Mouse (Mus musculus): ENCODE measurements around the gene Adgrl1. TPM values are rescaled to one million over a fixed set of nuclear protein-coding genes. Genes with fewer than 3 reads are reported as not detected.
"Not testable (repeated sequence)": the region's sequence is repeated elsewhere in the genome, so short reads cannot be mapped to it uniquely, and the experiment has no call there.

Gene Adgrl1
- polyA plus RNA-seq, 1 experiment from 2014 or later = 19.7 TPM

- Histone ChIP-seq H3K9me3 (no peaks in the 10 kb centered on the region), H3K4me2 (no peak overlapping the region), H3K4me3 (no peak overlapping the region), H3K27ac (peak overlapping the region; percentile 33; the same call in 1 of the 2 replicates), H3K4me1 (peaks cover 37% of the 10 kb centered on the region), H3K9ac (no peak overlapping the region), H3K27me3 (no peaks in the 10 kb centered on the region), H3K36me3 (peaks cover 24% of the 10 kb centered on the region)
- WGBS = 63% methylated on average over 9 of the region's 9 CpGs
- no peak for ATAC-seq (ENCODE audit: borderline replicate concordance, extremely low read depth, low FRiP score, low TSS enrichment)
Measured at GRCm38 (mm10) chr8:83978200-83978599, 78.3 kb downstream of the Adgrl1 start.

DNA sequence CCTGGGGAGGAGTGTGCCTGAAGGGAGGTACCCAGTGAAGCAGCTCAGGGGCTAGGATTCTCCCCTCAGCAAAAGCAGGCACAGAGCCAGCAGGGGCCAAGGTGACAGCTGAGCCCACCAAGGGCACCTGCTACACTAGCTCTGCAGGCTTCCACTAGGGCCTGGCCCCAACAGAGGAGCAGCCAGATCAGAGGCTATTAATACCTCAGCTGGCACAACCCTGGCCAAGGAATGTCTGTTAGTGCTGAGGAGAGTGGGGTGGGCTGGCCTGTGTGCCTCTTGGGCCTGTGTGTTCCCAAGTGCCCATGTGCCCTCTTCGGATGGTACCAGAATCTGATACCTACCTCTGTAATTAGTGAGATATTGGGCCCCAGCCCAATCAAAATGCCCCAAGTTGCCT lies 80.3 kb downstream of the Adgrl1 start:
- H3K4me1 ChIP-seq = peaks cover 21% of the 10 kb centered on the region
- H3K27ac ChIP-seq = no peak overlapping the region
- H3K36me3 ChIP-seq = peaks cover 39% of the 10 kb centered on the region
- 82% methylated on average over 1 of the region's 1 CpGs for WGBS
- ATAC-seq (ENCODE audit: borderline replicate concordance, extremely low read depth, low FRiP score, low TSS enrichment) = 0 out of 2 replicates have a peak, but pooled peaks have one; percentile 13
- H3K27me3 ChIP-seq = no peaks in the 10 kb centered on the region
- H3K9me3 ChIP-seq = no peaks in the 10 kb centered on the region
- no peak overlapping the region for H3K4me2 ChIP-seq
- H3K4me3 ChIP-seq = no peak overlapping the region
- no peak overlapping the region for H3K9ac ChIP-seq

- Histone ChIP-seq H3K9ac (no peak overlapping the region), H3K4me2 (no peak overlapping the region), H3K27me3 (no peaks in the 10 kb centered on the region), H3K4me3 (no peak overlapping the region), H3K9me3 (no peaks in the 10 kb centered on the region), H3K36me3 (peaks cover 43% of the 10 kb centered on the region), H3K27ac (no peak overlapping the region), H3K4me1 (peaks cover 21% of the 10 kb centered on the region)
- no peak for ATAC-seq (ENCODE audit: borderline replicate concordance, extremely low read depth, low FRiP score, low TSS enrichment)
- 76% methylated on average over 8 of the region's 8 CpGs for WGBS
Measured at GRCm38 (mm10) chr8:83980845-83981244, 80.9 kb downstream of the Adgrl1 start.

DNA sequence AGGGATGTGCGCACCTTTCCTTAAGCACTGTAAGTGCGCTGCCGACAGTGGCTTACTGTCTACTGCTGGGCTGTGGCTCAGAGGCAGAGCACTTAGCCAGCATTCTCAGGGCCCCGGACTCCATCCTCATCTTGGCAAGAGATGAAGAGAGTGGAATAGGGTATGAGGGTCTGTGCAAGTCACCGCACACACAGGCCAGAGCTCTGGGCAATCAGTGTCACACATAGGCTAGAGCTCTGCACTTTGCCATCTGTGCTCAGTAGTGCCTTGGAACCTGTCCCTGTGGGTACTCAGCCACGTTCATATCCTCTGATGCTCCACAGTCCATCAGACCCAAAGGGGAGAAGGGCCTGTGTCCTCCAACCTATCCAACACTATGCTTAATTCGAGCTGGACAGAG lies 81.6 kb downstream of the Adgrl1 start:
- no peaks in the 10 kb centered on the region for H3K9me3 ChIP-seq
- WGBS = 89% methylated on average over 7 of the region's 7 CpGs
- peaks cover 18% of the 10 kb centered on the region for H3K4me1 ChIP-seq
- no peaks in the 10 kb centered on the region for H3K27me3 ChIP-seq
- H3K4me3 ChIP-seq = no peak overlapping the region
- ATAC-seq (ENCODE audit: borderline replicate concordance, extremely low read depth, low FRiP score, low TSS enrichment) = no peak
- peaks cover 50% of the 10 kb centered on the region for H3K36me3 ChIP-seq
- no peak overlapping the region for H3K4me2 ChIP-seq
- no peak overlapping the region for H3K9ac ChIP-seq
- H3K27ac ChIP-seq = no peak overlapping the region

DNA sequence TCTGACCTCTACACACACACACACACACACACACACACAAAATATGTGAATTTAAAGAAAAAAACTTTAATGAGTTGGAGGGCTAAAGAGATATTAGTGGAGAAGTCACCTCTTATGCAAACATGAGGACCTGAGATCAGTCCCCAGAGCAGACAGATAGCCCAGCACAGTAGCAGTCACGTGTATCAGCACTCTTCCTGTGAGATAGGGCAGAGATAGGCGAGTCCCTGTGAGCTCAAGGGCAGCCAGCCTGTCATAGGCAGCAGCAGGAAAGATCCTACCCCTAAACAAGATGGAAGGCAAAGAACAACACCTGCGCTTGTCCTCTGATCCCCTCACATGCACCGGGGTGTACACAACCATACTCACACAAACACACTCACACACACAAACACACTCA lies 82.5 kb downstream of the Adgrl1 start:
- H3K27ac ChIP-seq = no peak overlapping the region
- peaks cover 59% of the 10 kb centered on the region for H3K36me3 ChIP-seq
- H3K27me3 ChIP-seq = no peaks in the 10 kb centered on the region
- H3K9ac ChIP-seq = no peak overlapping the region
- peaks cover 9% of the 10 kb centered on the region for H3K4me1 ChIP-seq
- H3K4me2 ChIP-seq = no peak overlapping the region
- WGBS = 77% methylated on average over 4 of the region's 4 CpGs
- H3K9me3 ChIP-seq = no peaks in the 10 kb centered on the region
- H3K4me3 ChIP-seq = no peak overlapping the region
- no peak for ATAC-seq (ENCODE audit: borderline replicate concordance, extremely low read depth, low FRiP score, low TSS enrichment)

DNA sequence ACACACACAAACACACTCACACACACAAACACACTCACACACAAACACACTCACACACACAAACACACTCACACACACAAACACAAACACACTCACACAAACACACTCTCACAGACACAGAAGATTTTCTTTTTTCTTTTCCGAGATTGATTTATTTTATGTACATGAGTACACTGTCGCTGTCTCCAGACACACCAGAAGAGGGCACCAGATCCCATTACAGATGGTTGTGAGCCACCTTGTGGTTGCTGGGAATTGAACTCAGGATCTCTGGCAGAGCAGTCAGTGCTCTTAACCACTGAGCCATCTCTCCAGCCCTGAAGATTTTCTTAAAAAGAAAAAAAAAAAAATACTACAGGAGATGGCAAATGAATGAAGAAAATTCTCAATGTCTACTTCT lies 83.3 kb downstream of the Adgrl1 start:
- 94% methylated on average over 2 of the region's 2 CpGs for WGBS

DNA sequence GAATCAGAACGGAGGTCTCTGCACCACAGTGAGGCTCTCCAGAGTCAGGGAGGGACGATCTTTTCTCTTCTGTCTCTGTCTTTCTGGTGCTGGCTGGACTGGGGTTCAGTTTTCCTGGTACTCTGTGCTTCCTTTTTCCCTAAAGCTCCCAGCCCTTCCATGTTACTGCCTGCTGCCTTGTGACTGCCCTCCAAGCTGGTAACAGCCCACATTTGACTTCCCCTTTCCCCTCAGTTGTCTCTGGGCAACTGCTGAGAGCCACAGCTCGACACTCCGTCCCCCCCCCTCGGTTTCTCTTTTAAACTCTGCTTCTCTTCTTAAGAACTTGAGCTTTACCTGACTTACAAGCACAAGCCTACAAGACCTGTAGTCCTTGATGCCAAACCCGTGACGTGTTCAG lies 89.3 kb downstream of the Adgrl1 start:
- Histone ChIP-seq H3K27ac (no peak overlapping the region), H3K9ac (no peak overlapping the region), H3K9me3 (no peaks in the 10 kb centered on the region), H3K27me3 (no peaks in the 10 kb centered on the region), H3K4me1 (no peaks in the 10 kb centered on the region), H3K36me3 (peaks cover 86% of the 10 kb centered on the region), H3K4me3 (no peak overlapping the region), H3K4me2 (no peak overlapping the region)
- ATAC-seq (ENCODE audit: borderline replicate concordance, extremely low read depth, low FRiP score, low TSS enrichment) = no peak
- 83% methylated on average over 7 of the region's 7 CpGs for WGBS

More for the DNA sequence above, 83.3 kb downstream of the Adgrl1 start:
- peaks cover 67% of the 10 kb centered on the region for H3K36me3 ChIP-seq
- not testable (repeated sequence) for H3K4me1 ChIP-seq; H3K4me3 ChIP-seq; H3K4me2 ChIP-seq; H3K9ac ChIP-seq; H3K27me3 ChIP-seq; H3K27ac ChIP-seq; ATAC-seq (ENCODE audit: borderline replicate concordance, extremely low read depth, low FRiP score, low TSS enrichment); H3K9me3 ChIP-seq

- H3K27ac ChIP-seq = no peak overlapping the region
- 93% methylated on average over 14 of the region's 14 CpGs for WGBS
- H3K4me3 ChIP-seq = no peak overlapping the region
- no peak overlapping the region for H3K4me2 ChIP-seq
- H3K4me1 ChIP-seq = no peaks in the 10 kb centered on the region
- H3K36me3 ChIP-seq = peaks cover 87% of the 10 kb centered on the region
- H3K9ac ChIP-seq = no peak overlapping the region
- H3K27me3 ChIP-seq = no peaks in the 10 kb centered on the region
- ATAC-seq (ENCODE audit: borderline replicate concordance, extremely low read depth, low FRiP score, low TSS enrichment) = no peak
- H3K9me3 ChIP-seq = no peaks in the 10 kb centered on the region
Measured at GRCm38 (mm10) chr8:83990170-83990569, 90.3 kb downstream of the Adgrl1 start.

Small RNA genes lying within 50 kb of the gene (microRNA-seq; reads per million reads assigned to microRNA genes)
- not detected for gene Gm44330
- not detected for gene Gm44450

Other genes with a start within 250 kb of the Adgrl1 start
- 197 and 199 TPM in 2 replicates for gene Gipc1, start 247.4 kb upstream of the Adgrl1 start, polyA plus RNA-seq (2015; fragmentation: Nextera tagmentation; extraction: Ambion mirVana)
- 1.2 and 1.4 TPM in 2 replicates for gene Ptger1, start 233.4 kb upstream of the Adgrl1 start, polyA plus RNA-seq (2015; fragmentation: Nextera tagmentation; extraction: Ambion mirVana)
- 35.4 and 38.0 TPM in 2 replicates for gene Pkn1, start 200.9 kb upstream of the Adgrl1 start, polyA plus RNA-seq (2015; fragmentation: Nextera tagmentation; extraction: Ambion mirVana)
- gene Ddx39, start 184.9 kb upstream of the Adgrl1 start, polyA plus RNA-seq (2015; fragmentation: Nextera tagmentation; extraction: Ambion mirVana) = 186 and 187 TPM in 2 replicates
- 56.7 and 64.0 TPM in 2 replicates for gene Adgre5, start 158.8 kb upstream of the Adgrl1 start, polyA plus RNA-seq (2015; fragmentation: Nextera tagmentation; extraction: Ambion mirVana)
- gene Gm10644, start 55.1 kb downstream of the Adgrl1 start, polyA plus RNA-seq (2015; fragmentation: Nextera tagmentation; extraction: Ambion mirVana) = 0.74 and 0.86 TPM in 2 replicates
- gene Asf1b, start 55.4 kb downstream of the Adgrl1 start, polyA plus RNA-seq (2015; fragmentation: Nextera tagmentation; extraction: Ambion mirVana) = 82.2 and 83.5 TPM in 2 replicates
- 156 TPM in 2 replicates for gene Prkaca, start 72.9 kb downstream of the Adgrl1 start, polyA plus RNA-seq (2015; fragmentation: Nextera tagmentation; extraction: Ambion mirVana)
- 11.3 and 12.1 TPM in 2 replicates for gene Samd1, start 97.6 kb downstream of the Adgrl1 start, polyA plus RNA-seq (2015; fragmentation: Nextera tagmentation; extraction: Ambion mirVana)
- gene 1700067K01Rik, start 101.4 kb downstream of the Adgrl1 start, polyA plus RNA-seq (2015; fragmentation: Nextera tagmentation; extraction: Ambion mirVana) = 0.93 and 0.98 TPM in 2 replicates
- gene 2210011C24Rik, start 112.1 kb downstream of the Adgrl1 start, polyA plus RNA-seq (2015; fragmentation: Nextera tagmentation; extraction: Ambion mirVana) = 2.2 and 2.6 TPM in 2 replicates
- 6.0 and 6.7 TPM in 2 replicates for gene Palm3, start 121.4 kb downstream of the Adgrl1 start, polyA plus RNA-seq (2015; fragmentation: Nextera tagmentation; extraction: Ambion mirVana)
- gene Il27ra, start 142.5 kb downstream of the Adgrl1 start, polyA plus RNA-seq (2015; fragmentation: Nextera tagmentation; extraction: Ambion mirVana) = 1.4 and 2.2 TPM in 2 replicates
- gene Rln3, start 144.9 kb downstream of the Adgrl1 start, polyA plus RNA-seq (2015; fragmentation: Nextera tagmentation; extraction: Ambion mirVana) = not detected in 2 replicates
- 1.3 TPM in 2 replicates for gene Gm10643, start 165.0 kb downstream of the Adgrl1 start, polyA plus RNA-seq (2015; fragmentation: Nextera tagmentation; extraction: Ambion mirVana)
- 9.0 and 10.6 TPM in 2 replicates for gene Rfx1, start 166.7 kb downstream of the Adgrl1 start, polyA plus RNA-seq (2015; fragmentation: Nextera tagmentation; extraction: Ambion mirVana)
- 9.3 and 9.5 TPM in 2 replicates for gene Dcaf15, start 204.7 kb downstream of the Adgrl1 start, polyA plus RNA-seq (2015; fragmentation: Nextera tagmentation; extraction: Ambion mirVana)
- 0.16 and 0.36 TPM in 2 replicates for gene Podnl1, start 225.9 kb downstream of the Adgrl1 start, polyA plus RNA-seq (2015; fragmentation: Nextera tagmentation; extraction: Ambion mirVana)
- gene Cc2d1a, start 247.8 kb downstream of the Adgrl1 start, polyA plus RNA-seq (2015; fragmentation: Nextera tagmentation; extraction: Ambion mirVana) = 23.1 and 23.4 TPM in 2 replicates
- 1.7 TPM in 2 replicates for gene 4930432K21Rik, start 247.9 kb downstream of the Adgrl1 start, polyA plus RNA-seq (2015; fragmentation: Nextera tagmentation; extraction: Ambion mirVana)